In genomic region chr3:50484076-50484475, GRCm38 (mm10) we compare ENCODE assay signal across 27 mouse cellular contexts. TPM values are rescaled to one million over a fixed set of nuclear protein-coding genes. Genes with fewer than 3 reads are reported as not detected.
A peak's percentile ranks its signal among the peaks of the same experiment; 100 is the strongest.
DNase-seq lines count a peak whose midpoint lies in the region; ATAC-seq and TF ChIP-seq lines count a peak whose summit lies in the region.
"Had no signal": no experiment of that assay in that cellular context is flagged by ENCODE, and none has a peak within 500 bp of the region (broad histone marks: within the 10 kb centered on the region; RNA-seq: fewer than 3 reads in every experiment).

No protein-coding gene starts in this region.

- H3K36me3 ChIP-seq in embryonic facial prominence, embryonic 11.5 days (replicated peaks; ENCODE audit: control insufficient read depth, insufficient read depth, low read depth, low read length) = no peaks in the 10 kb centered on the region
- H3K36me3 ChIP-seq in limb, embryonic 11.5 days (ENCODE audit: control insufficient read depth, insufficient read depth, low read length) = no peaks in the 10 kb centered on the region
- H3K36me3 ChIP-seq in forebrain, embryonic 14.5 days (ENCODE audit: control insufficient read depth, insufficient read depth, low read length) = no peaks in the 10 kb centered on the region
- H3K36me3 ChIP-seq: embryonic facial prominence, embryonic 15.5 days; forebrain, embryonic 12.5 days; heart, embryonic 12.5 days; limb, embryonic 13.5 days; lung, embryonic 15.5 days; midbrain, embryonic 12.5 days; neural tube, embryonic 13.5 days had no signal

- TF ChIP-seq CTCF in brain, embryonic 14.5 days (IDR thresholded peaks at IDR 0.05; ENCODE audit: borderline replicate concordance, extremely low read depth, insufficient read depth, insufficient read length) = no peak

- no peak overlapping the region for H3K9ac ChIP-seq in embryonic facial prominence, embryonic 11.5 days (replicated peaks; ENCODE audit: low read length)
- H3K9ac ChIP-seq in limb, embryonic 11.5 days (ENCODE audit: low read length) = no peak overlapping the region
- no peak overlapping the region for H3K9ac ChIP-seq in forebrain, embryonic 14.5 days (ENCODE audit: low read length)
- H3K9ac ChIP-seq: embryonic facial prominence, embryonic 15.5 days; forebrain, embryonic 12.5 days; heart, embryonic 12.5 days; limb, embryonic 13.5 days; lung, embryonic 15.5 days; midbrain, embryonic 12.5 days; neural tube, embryonic 13.5 days had no signal

- H3K27me3 ChIP-seq in embryonic facial prominence, embryonic 11.5 days (ENCODE audit: control insufficient read depth, insufficient read depth, low read length) = no peaks in the 10 kb centered on the region
- H3K27me3 ChIP-seq in limb, embryonic 11.5 days (ENCODE audit: control insufficient read depth, insufficient read depth, low read length) = no peaks in the 10 kb centered on the region
- no peaks in the 10 kb centered on the region for H3K27me3 ChIP-seq in forebrain, embryonic 14.5 days (replicated peaks; ENCODE audit: control insufficient read depth, insufficient read depth, low read length)
- H3K27me3 ChIP-seq: embryonic facial prominence, embryonic 15.5 days; forebrain, embryonic 12.5 days; heart, embryonic 12.5 days; limb, embryonic 13.5 days; lung, embryonic 15.5 days; midbrain, embryonic 12.5 days; neural tube, embryonic 13.5 days had no signal

- no peak for TF ChIP-seq POLR2A in brain, embryonic 14.5 days (IDR thresholded peaks at IDR 0.05; ENCODE audit: borderline replicate concordance, extremely low read depth, insufficient read depth, insufficient read length, poor library complexity, severe bottlenecking)

- H3K4me3 ChIP-seq in embryonic facial prominence, embryonic 11.5 days (ENCODE audit: low read depth, low read length) = no peak overlapping the region
- H3K4me3 ChIP-seq in limb, embryonic 11.5 days (ENCODE audit: low read depth, low read length) = no peak overlapping the region
- no peak overlapping the region for H3K4me3 ChIP-seq in forebrain, embryonic 14.5 days (ENCODE audit: low read depth, low read length)
- H3K4me3 ChIP-seq: embryonic facial prominence, embryonic 15.5 days; forebrain, embryonic 12.5 days; heart, adult 2 months; heart, embryonic 12.5 days; limb, embryonic 13.5 days; lung, embryonic 15.5 days; midbrain, embryonic 12.5 days; neural tube, embryonic 13.5 days had no signal

- no peak for ATAC-seq in embryonic facial prominence, embryonic 11.5 days (replicated peaks; ENCODE audit: insufficient number of reproducible peaks, low FRiP score, low TSS enrichment, low read depth)
- 0 out of 2 replicates have a peak, but pooled peaks have one; percentile 39 for ATAC-seq in limb, embryonic 11.5 days (ENCODE audit: insufficient number of reproducible peaks, low FRiP score, low TSS enrichment, low read depth)
- ATAC-seq in forebrain, embryonic 14.5 days = no peak
- ATAC-seq: CD4-positive, CD25-positive, alpha-beta regulatory T cell, adult 4 months; hindbrain, embryonic 16.5 days; intestine, embryonic 16.5 days had no signal

- H3K4me2 ChIP-seq in embryonic facial prominence, embryonic 11.5 days (ENCODE audit: low read depth, low read length) = no peak overlapping the region
- no peak overlapping the region for H3K4me2 ChIP-seq in limb, embryonic 11.5 days (ENCODE audit: low read depth, severe bottlenecking)
- no peak overlapping the region for H3K4me2 ChIP-seq in forebrain, embryonic 14.5 days (ENCODE audit: low read length)
- H3K4me2 ChIP-seq: embryonic facial prominence, embryonic 15.5 days; forebrain, embryonic 12.5 days; heart, embryonic 12.5 days; limb, embryonic 13.5 days; liver, embryonic 11.5 days; lung, embryonic 15.5 days; midbrain, embryonic 12.5 days; neural tube, embryonic 13.5 days had no signal

- WGBS in embryonic facial prominence, embryonic 11.5 days = 36% methylated on average over 1 of the region's 1 CpGs
- 40% methylated on average over 1 of the region's 1 CpGs for WGBS in limb, embryonic 11.5 days
- 95% methylated on average over 1 of the region's 1 CpGs for WGBS in forebrain, embryonic 14.5 days

- no peaks in the 10 kb centered on the region for H3K4me1 ChIP-seq in embryonic facial prominence, embryonic 11.5 days (ENCODE audit: control insufficient read depth, insufficient read depth, low read length)
- no peaks in the 10 kb centered on the region for H3K4me1 ChIP-seq in limb, embryonic 11.5 days (ENCODE audit: control insufficient read depth, insufficient read depth, low read length)
- H3K4me1 ChIP-seq in forebrain, embryonic 14.5 days (ENCODE audit: control insufficient read depth, insufficient read depth, low read length) = no peaks in the 10 kb centered on the region
- H3K4me1 ChIP-seq: embryonic facial prominence, embryonic 15.5 days; forebrain, embryonic 12.5 days; heart, embryonic 12.5 days; lung, embryonic 15.5 days; midbrain, embryonic 12.5 days; neural tube, embryonic 13.5 days had no signal

- H3K27ac ChIP-seq in embryonic facial prominence, embryonic 11.5 days (replicated peaks; ENCODE audit: low read depth, low read length) = no peak overlapping the region
- H3K27ac ChIP-seq in limb, embryonic 11.5 days (replicated peaks; ENCODE audit: low read depth, low read length) = no peak overlapping the region
- H3K27ac ChIP-seq in forebrain, embryonic 14.5 days (ENCODE audit: low read depth, low read length) = no peak overlapping the region
- H3K27ac ChIP-seq: embryonic facial prominence, embryonic 15.5 days; forebrain, embryonic 12.5 days; heart, adult 2 months; limb, embryonic 13.5 days; lung, embryonic 15.5 days; midbrain, embryonic 12.5 days; neural tube, embryonic 13.5 days had no signal

- peak; percentile 28 for DNase-seq in brain, embryonic 14.5 days (ENCODE audit: low read depth)
- peak; percentile 69 for DNase-seq in embryo, embryonic 10.5 days (ENCODE audit: low spot score)
- peak; percentile 77 for DNase-seq in embryonic facial prominence, embryonic 11.5 days (ENCODE audit: low spot score)
- DNase-seq in limb, embryonic 11.5 days (ENCODE audit: low spot score) = no peak
- no peak for DNase-seq in forebrain, embryonic 14.5 days (ENCODE audit: low spot score)
- no peak for DNase-seq in cerebellum, adult 11 months
- no peak for DNase-seq in urinary bladder, postnatal 25 days (ENCODE audit: low spot score)
- DNase-seq: adrenal gland, postnatal 25 days; cerebellum, adult 8-10 months; heart, adult 2 months; heart, postnatal 4 days; kidney, adult 9 months; kidney, postnatal 14 days; layer of hippocampus, adult 9-11 months; thymus, adult 2 months; thymus, postnatal 36 days had no signal

- no peaks in the 10 kb centered on the region for H3K9me3 ChIP-seq in embryonic facial prominence, embryonic 11.5 days (replicated peaks; ENCODE audit: control insufficient read depth, low read length)
- no peaks in the 10 kb centered on the region for H3K9me3 ChIP-seq in limb, embryonic 11.5 days (ENCODE audit: control insufficient read depth, low read length)
- H3K9me3 ChIP-seq in forebrain, embryonic 14.5 days (replicated peaks; ENCODE audit: control insufficient read depth, low read length) = no peaks in the 10 kb centered on the region
- H3K9me3 ChIP-seq: embryonic facial prominence, embryonic 15.5 days; forebrain, embryonic 12.5 days; heart, embryonic 12.5 days; limb, embryonic 13.5 days; lung, embryonic 15.5 days; midbrain, embryonic 12.5 days; neural tube, embryonic 13.5 days had no signal

RNA-seq across cellular contexts. Expression of gene Slc7a11, which starts 40.7 kb away (rescaled TPM):
- polyA plus RNA-seq in brain, embryonic 14.5 days (2012; rRNA removed) = 1.9 and 3.4 TPM in 2 replicates
- 1.1 and 1.5 TPM in 2 replicates for polyA plus RNA-seq in embryonic facial prominence, embryonic 11.5 days (2014; fragmentation: Nextera tagmentation; extraction: Ambion mirVana)
- 4.0 and 4.4 TPM in 2 replicates for polyA plus RNA-seq in limb, embryonic 11.5 days (2014; fragmentation: Nextera tagmentation; extraction: Ambion mirVana)
- 1.9 and 3.0 TPM in 2 replicates for polyA plus RNA-seq in forebrain, embryonic 14.5 days (2014; fragmentation: Nextera tagmentation; extraction: Ambion mirVana)

Comparison
In these comparisons a context has a peak if more than half of its experiments do, and no peak if none do; other contexts are left out.
1. DNase-seq: peak in brain, embryonic 14.5 days (single experiment), embryo, embryonic 10.5 days (single experiment) and embryonic facial prominence, embryonic 11.5 days (single experiment); none in limb, embryonic 11.5 days (single experiment), forebrain, embryonic 14.5 days (single experiment), cerebellum, adult 11 months (single experiment) and urinary bladder, postnatal 25 days (single experiment).